Mouse (Mus musculus): Measurements from ENCODE around the gene Ckm.

- no peak for TF ChIP-seq EP300 (IDR thresholded peaks at IDR 0.05; ENCODE audit: low read depth in 1 of 2, low read length in 2 of 2)
- no peak for TF ChIP-seq KAT2A (conservative IDR thresholded peaks at IDR 0.05; ENCODE audit: low read depth, low read length)
- TF ChIP-seq POLR2A (IDR thresholded peaks at IDR 0.05; ENCODE audit: control insufficient read depth in 1 of 2, insufficient read depth in 1 of 2, low read depth in 1 of 2, low read length in 2 of 2, poor library complexity in 1 of 2): no peak
- no peak for TF ChIP-seq CTCF (IDR thresholded peaks at IDR 0.05 in 2 of 3, conservative IDR thresholded peaks at IDR 0.05 in 1 of 3; ENCODE audit: control insufficient read depth in 1 of 3, insufficient read depth in 1 of 3, low read depth in 2 of 3, low read length in 3 of 3, poor library complexity in 1 of 3, severe bottlenecking in 1 of 3)
- no peak for TF ChIP-seq ZNF384 (IDR thresholded peaks at IDR 0.05; ENCODE audit: low read depth, low read length)
- TF ChIP-seq BHLHE40 (IDR thresholded peaks at IDR 0.05; ENCODE audit: borderline replicate concordance, low read depth, low read length): no peak
- no peak for TF ChIP-seq MAX (IDR thresholded peaks at IDR 0.05; ENCODE audit: low read length)
- TF ChIP-seq USF1 (IDR thresholded peaks at IDR 0.05; ENCODE audit: low read depth, low read length): no peak
- TF ChIP-seq MAZ (IDR thresholded peaks at IDR 0.05; ENCODE audit: low read depth, low read length): no peak
- no peak for TF ChIP-seq POLR2AphosphoS2 (IDR thresholded peaks at IDR 0.05; ENCODE audit: low read length)
- no peak for TF ChIP-seq CHD1 (IDR thresholded peaks at IDR 0.05; ENCODE audit: low read depth, low read length)
- no peak for TF ChIP-seq CHD2 (IDR thresholded peaks at IDR 0.05; ENCODE audit: low read length)
- TF ChIP-seq ZKSCAN1 (IDR thresholded peaks at IDR 0.05; ENCODE audit: low read depth, low read length): no peak
Measured at GRCm38 (mm10) chr7:19424051-19424450, 19.5 kb downstream of the Ckm start.
